Mouse (Mus musculus) spleen, adult 2 months (tissue): Measurements from ENCODE around the gene Nphp4.

ENCODE experiments used
- CTCF ChIP-seq: fragments of 200-500 bp; IDR thresholded peaks from 2 replicates; pipeline ENCODE4 v1.5.1; 2011; ENCODE audit warnings: mild to moderate bottlenecking, inconsistent platforms; ENCODE audit not compliant: insufficient read depth, insufficient read length, insufficient replicate concordance; ENCODE audit errors: extremely low read depth
- POLR2A ChIP-seq: fragments of 200-500 bp; IDR thresholded peaks from 2 replicates; pipeline ENCODE4 v1.6.1; 2011; ENCODE audit warnings: low read depth, low read length, inconsistent platforms

DNA sequence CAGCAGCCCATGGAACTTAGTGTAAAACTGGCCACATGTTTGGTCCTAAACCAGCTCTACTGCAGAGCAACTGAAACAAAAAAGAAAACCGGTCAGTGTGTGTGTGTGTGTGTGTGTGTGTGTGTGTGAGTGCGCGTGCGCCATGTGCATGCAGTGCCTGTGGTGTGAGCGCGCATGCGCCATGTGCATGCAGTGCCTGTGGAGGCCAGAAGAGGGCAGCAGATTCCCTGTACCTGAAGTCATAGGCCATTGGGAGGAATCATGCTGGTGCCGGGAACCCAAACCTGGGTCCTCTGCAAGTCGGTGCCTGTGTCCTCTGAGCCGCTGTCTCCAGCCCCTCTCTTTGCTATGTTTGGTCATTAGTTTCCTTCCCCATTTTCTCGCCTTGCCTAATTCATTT, 65.9 kb downstream of the Nphp4 start:
- TF ChIP-seq CTCF (no peak), POLR2A (no peak)
